Mouse (Mus musculus): ENCODE data around the gene Olfr1423. TPM values are rescaled to one million over a fixed set of nuclear protein-coding genes. Genes with fewer than 3 reads are reported as not detected.
"Not testable (repeated sequence)": the region's sequence is repeated elsewhere in the genome, so short reads cannot be mapped to it uniquely, and the experiment has no call there.

Olfr1423 gene
- polyA plus RNA-seq (2015; fragmentation: Nextera tagmentation; extraction: Ambion mirVana), result not detected in 2 replicates

DNA sequence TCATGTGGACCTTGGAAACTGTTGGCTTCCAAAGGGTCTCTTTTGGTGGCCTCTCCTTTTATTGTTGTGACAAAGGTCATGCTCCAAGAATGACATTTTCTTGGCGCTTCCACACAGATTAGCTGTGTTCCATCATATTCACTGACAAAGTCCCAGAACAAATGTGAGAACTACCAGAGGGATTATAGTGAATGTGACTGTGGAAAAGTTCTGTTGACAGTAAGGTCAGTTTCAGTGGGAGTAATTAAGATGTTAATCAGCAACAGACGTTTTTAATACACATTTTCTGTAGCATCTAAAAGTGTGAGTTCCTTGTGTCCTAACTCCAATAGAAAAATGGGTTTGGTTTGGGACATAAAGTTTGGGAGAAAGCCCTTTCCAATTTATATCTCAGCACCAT, at the start of gene Olfr1423:
Gene Olfr1423 (minus strand): TSS at position 101 of the 400 bp plus-strand sequence.
- ATAC-seq, result no peak
- H3K9me3 ChIP-seq (ENCODE audit: control insufficient read depth), result no peaks in the 10 kb centered on the region
- no peak within 1 kb of the TSS for H3K9ac ChIP-seq (ENCODE audit: low read depth, low read length)
- no peak within 1 kb of the TSS for H3K27ac ChIP-seq (ENCODE audit: low read depth, low read length)
- no peaks in the 10 kb centered on the region for H3K27me3 ChIP-seq (replicated peaks; ENCODE audit: control insufficient read depth, insufficient read depth, low read length)
- no peaks in the 10 kb centered on the region for H3K4me1 ChIP-seq (replicated peaks; ENCODE audit: control insufficient read depth, insufficient read depth, low read length)
- no peak for TF ChIP-seq CTCF (IDR thresholded peaks at IDR 0.05; ENCODE audit: low read depth)
- H3K4me3 ChIP-seq (ENCODE audit: low read depth, low read length), result no peak within 1 kb of the TSS
- H3K36me3 ChIP-seq (ENCODE audit: control insufficient read depth, insufficient read depth), result no peaks in the 10 kb centered on the region
- WGBS, result 50% methylated on average over 2 of the region's 2 CpGs
- H3K4me2 ChIP-seq (replicated peaks; ENCODE audit: low read depth), result no peak within 1 kb of the TSS

GRCm38 (mm10) chr19:12077631-12078030, 36.5 kb upstream of the Olfr1423 start, which contains the start of gene Olfr1425:
Gene Olfr1425, minus strand, starts transcription at chr19:12077731.
- H3K9ac ChIP-seq (ENCODE audit: low read depth, low read length); H3K4me1 ChIP-seq (replicated peaks; ENCODE audit: control insufficient read depth, insufficient read depth, low read length); H3K27ac ChIP-seq (ENCODE audit: low read depth, low read length); H3K9me3 ChIP-seq (ENCODE audit: control insufficient read depth); ATAC-seq; H3K4me2 ChIP-seq (replicated peaks; ENCODE audit: low read depth); H3K4me3 ChIP-seq (ENCODE audit: low read depth, low read length); H3K27me3 ChIP-seq (replicated peaks; ENCODE audit: control insufficient read depth, insufficient read depth, low read length); H3K36me3 ChIP-seq (ENCODE audit: control insufficient read depth, insufficient read depth): not testable (repeated sequence)
- WGBS, result 81% methylated on average over 4 of the region's 4 CpGs

DNA sequence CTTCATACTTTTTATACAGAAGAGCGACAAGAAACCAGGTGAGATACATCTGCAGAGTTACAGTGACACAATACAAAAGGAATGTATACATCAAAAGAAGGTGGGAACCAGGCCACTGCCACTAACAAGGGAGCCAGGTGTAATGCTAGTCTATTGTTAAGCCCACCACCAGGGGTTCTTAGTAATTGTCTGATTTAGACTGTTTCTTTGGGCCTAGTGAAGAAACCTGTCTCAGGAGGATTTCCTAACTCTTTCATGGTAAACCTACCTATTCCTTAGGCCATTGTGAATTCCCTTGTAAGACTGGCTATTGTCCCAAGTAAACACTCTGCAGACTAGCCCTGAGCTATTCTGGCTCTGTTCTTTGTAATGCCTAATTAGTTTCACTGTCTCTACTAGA, 28.4 kb upstream of the Olfr1423 start:
- not testable (repeated sequence) for H3K4me1 ChIP-seq (replicated peaks; ENCODE audit: control insufficient read depth, insufficient read depth, low read length); H3K9me3 ChIP-seq (ENCODE audit: control insufficient read depth); H3K27ac ChIP-seq (ENCODE audit: low read depth, low read length); H3K4me2 ChIP-seq (replicated peaks; ENCODE audit: low read depth); H3K36me3 ChIP-seq (ENCODE audit: control insufficient read depth, insufficient read depth); H3K4me3 ChIP-seq (ENCODE audit: low read depth, low read length); H3K9ac ChIP-seq (ENCODE audit: low read depth, low read length); H3K27me3 ChIP-seq (replicated peaks; ENCODE audit: control insufficient read depth, insufficient read depth, low read length); ATAC-seq
- WGBS, result 91% methylated on average over 1 of the region's 1 CpGs

- not testable (repeated sequence) for H3K36me3 ChIP-seq (ENCODE audit: control insufficient read depth, insufficient read depth); H3K4me2 ChIP-seq (replicated peaks; ENCODE audit: low read depth); H3K9ac ChIP-seq (ENCODE audit: low read depth, low read length); H3K27ac ChIP-seq (ENCODE audit: low read depth, low read length); ATAC-seq; H3K4me3 ChIP-seq (ENCODE audit: low read depth, low read length); H3K9me3 ChIP-seq (ENCODE audit: control insufficient read depth); H3K27me3 ChIP-seq (replicated peaks; ENCODE audit: control insufficient read depth, insufficient read depth, low read length); H3K4me1 ChIP-seq (replicated peaks; ENCODE audit: control insufficient read depth, insufficient read depth, low read length)
- 81% methylated on average over 1 of the region's 1 CpGs for WGBS
Measured at GRCm38 (mm10) chr19:12067806-12068205, 26.7 kb upstream of the Olfr1423 start.

GRCm38 (mm10) chr19:12062582-12062981, 21.5 kb upstream of the Olfr1423 start, which contains the start of gene Olfr1424:
Gene Olfr1424, minus strand, starts transcription at chr19:12062682.
- not testable (repeated sequence) for H3K9ac ChIP-seq (ENCODE audit: low read depth, low read length); H3K27me3 ChIP-seq (replicated peaks; ENCODE audit: control insufficient read depth, insufficient read depth, low read length); H3K36me3 ChIP-seq (ENCODE audit: control insufficient read depth, insufficient read depth); H3K4me1 ChIP-seq (replicated peaks; ENCODE audit: control insufficient read depth, insufficient read depth, low read length); H3K4me3 ChIP-seq (ENCODE audit: low read depth, low read length); H3K9me3 ChIP-seq (ENCODE audit: control insufficient read depth); H3K4me2 ChIP-seq (replicated peaks; ENCODE audit: low read depth); H3K27ac ChIP-seq (ENCODE audit: low read depth, low read length); ATAC-seq
- 97% methylated on average over 1 of the region's 1 CpGs for WGBS

DNA sequence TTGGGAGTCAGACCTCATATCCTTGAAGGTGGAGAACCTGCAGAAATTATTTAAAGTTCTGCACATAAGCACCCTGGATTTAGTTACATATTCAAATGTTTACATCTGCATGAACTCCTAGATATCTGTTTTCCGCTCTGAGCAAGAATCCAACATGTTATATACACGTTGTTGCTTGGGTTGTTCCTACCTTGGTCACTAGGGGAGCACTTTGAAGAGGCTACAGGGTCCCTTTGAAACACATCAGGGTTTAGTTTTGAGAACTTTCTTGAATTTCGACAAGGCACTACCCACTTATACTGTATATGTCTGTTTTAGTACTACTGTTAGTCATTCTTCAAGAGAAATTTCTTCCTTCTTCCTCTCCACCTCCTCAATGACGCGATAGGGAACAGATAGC, 2.0 kb upstream of the Olfr1423 start:
- Histone ChIP-seq H3K9me3 (ENCODE audit: control insufficient read depth) (no peaks in the 10 kb centered on the region), H3K4me3 (ENCODE audit: low read depth, low read length) (no peak overlapping the region), H3K27me3 (replicated peaks; ENCODE audit: control insufficient read depth, insufficient read depth, low read length) (no peaks in the 10 kb centered on the region), H3K36me3 (ENCODE audit: control insufficient read depth, insufficient read depth) (no peaks in the 10 kb centered on the region), H3K9ac (ENCODE audit: low read depth, low read length) (no peak overlapping the region), H3K4me1 (replicated peaks; ENCODE audit: control insufficient read depth, insufficient read depth, low read length) (no peaks in the 10 kb centered on the region), H3K4me2 (replicated peaks; ENCODE audit: low read depth) (no peak overlapping the region), H3K27ac (ENCODE audit: low read depth, low read length) (no peak overlapping the region)
- 92% methylated on average over 5 of the region's 5 CpGs for WGBS
- TF ChIP-seq CTCF (IDR thresholded peaks at IDR 0.05; ENCODE audit: low read depth), result no peak
- ATAC-seq, result no peak

GRCm38 (mm10) chr19:12037727-12038126, 3.4 kb downstream of the Olfr1423 start:
- no peak for TF ChIP-seq CTCF (IDR thresholded peaks at IDR 0.05; ENCODE audit: low read depth)
- H3K36me3 ChIP-seq (ENCODE audit: control insufficient read depth, insufficient read depth), result no peaks in the 10 kb centered on the region
- H3K4me2 ChIP-seq (replicated peaks; ENCODE audit: low read depth), result no peak overlapping the region
- no peaks in the 10 kb centered on the region for H3K4me1 ChIP-seq (replicated peaks; ENCODE audit: control insufficient read depth, insufficient read depth, low read length)
- no peak overlapping the region for H3K9ac ChIP-seq (ENCODE audit: low read depth, low read length)
- no peak overlapping the region for H3K4me3 ChIP-seq (ENCODE audit: low read depth, low read length)
- no peak for ATAC-seq
- no peak overlapping the region for H3K27ac ChIP-seq (ENCODE audit: low read depth, low read length)
- H3K27me3 ChIP-seq (replicated peaks; ENCODE audit: control insufficient read depth, insufficient read depth, low read length), result no peaks in the 10 kb centered on the region
- no peaks in the 10 kb centered on the region for H3K9me3 ChIP-seq (ENCODE audit: control insufficient read depth)

Measured in intestine, postnatal 0 days (tissue).